Mouse (Mus musculus) adrenal gland (tissue): ENCODE results near the gene Lrrc58.

ENCODE experiments used
- intact Hi-C: fragments of 180-260 bp; cut with DNase I; formaldehyde crosslinking; loops from one replicate; pipeline ENCODE4 v1.15.1; 2025

The Lrrc58 gene

GRCm38 (mm10) chr16:37868506-37869469 is 599 bp downstream of the Lrrc58 start:
- intact Hi-C loops: no loop called here

GRCm38 (mm10) chr16:37869470-37870231 is 1.5 kb downstream of the Lrrc58 start:
- intact Hi-C loops: loop anchor here (10.0 kb wide), 2 partner anchors 185 to 1795 kb away; partner anchors contain the start of genes Ccdc58 and Fam162a

DNA sequence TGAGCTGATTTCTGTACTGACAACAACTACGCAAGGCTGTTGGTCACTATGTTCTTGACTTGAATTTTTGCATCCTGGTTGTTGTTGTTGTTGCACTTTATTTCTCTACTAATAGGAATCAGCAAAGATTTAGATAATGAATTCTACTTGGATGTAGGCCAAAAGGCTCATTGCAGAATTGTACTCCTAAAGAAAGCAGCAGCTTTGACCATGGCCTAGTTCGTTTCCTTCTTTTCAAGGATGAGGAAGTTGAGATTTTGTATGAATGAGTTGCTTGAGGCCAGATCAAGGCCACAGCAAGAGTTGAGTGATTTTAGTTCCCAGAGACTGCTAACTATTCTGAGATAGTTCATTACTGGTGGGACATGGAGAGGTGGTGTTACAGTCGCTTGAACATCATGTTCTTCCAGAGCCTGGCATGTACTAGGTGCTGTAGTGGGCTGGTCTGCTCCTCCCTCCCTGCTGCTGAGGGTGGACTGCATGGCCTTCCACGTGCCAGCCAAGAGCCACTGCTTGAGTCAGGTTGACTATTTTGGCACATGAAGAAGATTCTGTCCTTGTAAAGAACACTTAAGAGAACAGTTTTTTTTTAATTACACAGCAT is 3.0 kb downstream of the Lrrc58 start:
- intact Hi-C loops: loop anchor here (10.0 kb wide), 2 partner anchors 186 to 1796 kb away; partner anchors contain the start of genes Ccdc58 and Fam162a

DNA sequence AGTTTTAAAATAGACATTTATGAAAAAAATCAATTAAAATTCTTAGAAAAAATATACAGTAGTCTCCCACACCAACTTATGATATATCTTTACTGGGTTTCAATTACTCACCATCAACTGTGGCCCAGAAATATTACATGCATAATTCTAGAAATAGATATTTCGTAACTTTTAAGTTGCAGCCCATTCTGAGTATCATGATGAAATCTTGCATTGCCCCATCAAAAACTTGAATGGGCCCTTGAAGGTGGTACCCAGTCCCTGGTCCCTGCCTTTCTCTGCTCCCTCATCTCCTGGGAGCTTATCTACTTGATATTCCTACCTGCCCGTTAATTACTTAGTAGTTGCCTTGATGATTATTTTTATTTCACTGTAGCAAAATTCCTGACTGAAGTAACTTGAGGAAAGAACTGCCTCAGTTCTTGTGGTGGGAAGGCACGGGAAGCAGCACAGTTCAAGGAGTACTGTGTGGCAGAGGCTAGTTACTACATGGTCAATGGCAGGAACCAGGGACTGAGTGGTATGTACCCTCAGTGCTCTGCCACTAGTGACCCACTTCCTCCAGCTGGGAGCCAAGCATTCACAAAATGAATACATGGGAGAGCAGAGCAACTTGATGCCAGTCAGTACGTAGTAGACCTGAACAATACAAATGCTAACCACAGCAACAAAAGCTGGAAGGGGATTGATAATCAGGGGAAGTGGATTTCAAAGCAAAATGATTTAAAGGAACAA is 6.5 kb downstream of the Lrrc58 start:
- intact Hi-C loops: loop anchor here (10.0 kb wide), 2 partner anchors 190 to 1800 kb away; partner anchors contain the start of genes Ccdc58 and Fam162a

- intact Hi-C loops: loop anchor here (10.0 kb wide), 2 partner anchors 193 to 1803 kb away; partner anchors contain the start of genes Ccdc58 and Fam162a
Observed at GRCm38 (mm10) chr16:37877406-37877805, 9.2 kb downstream of the Lrrc58 start.

- intact Hi-C loops: loop anchor here (10.0 kb wide), 2 partner anchors 194 to 1804 kb away; partner anchors contain the start of genes Ccdc58 and Fam162a
Observed at GRCm38 (mm10) chr16:37878951-37879505, 10.8 kb downstream of the Lrrc58 start.

- intact Hi-C loops: loop anchor here (5.0 to 10.0 kb wide), 3 partner anchors 67 to 1805 kb away; partner anchors contain the start of genes Ccdc58 and Fam162a
Observed at GRCm38 (mm10) chr16:37879750-37880419, 11.7 kb downstream of the Lrrc58 start.

GRCm38 (mm10) chr16:37881168-37881567 is 13.0 kb downstream of the Lrrc58 start:
- intact Hi-C loops: loop anchor here (5.0 kb wide), 1 partner anchor 66 kb away; no protein-coding TSS in a partner anchor

DNA sequence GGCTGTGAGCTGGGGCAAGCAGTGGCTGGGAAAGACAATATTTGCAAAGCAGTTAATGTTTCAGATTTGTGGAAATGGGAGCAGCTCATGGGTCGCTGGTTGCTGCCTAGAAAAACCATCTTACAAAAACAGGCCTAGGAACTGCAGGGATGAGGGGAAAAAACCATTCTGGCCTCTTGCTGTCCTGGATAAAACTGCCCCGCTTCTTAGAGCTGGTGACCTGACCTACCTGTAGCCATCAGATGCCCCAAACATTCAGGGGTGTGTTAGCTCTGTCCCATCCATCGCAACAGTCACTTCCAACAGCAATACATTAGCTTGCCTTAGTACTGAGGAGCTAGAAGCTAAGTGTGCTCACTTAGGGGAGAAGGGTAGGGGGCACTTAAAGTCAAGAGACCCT is 20.8 kb downstream of the Lrrc58 start:
- intact Hi-C loops: no loop called here

GRCm38 (mm10) chr16:37892667-37893066 is 24.5 kb downstream of the Lrrc58 start:
- intact Hi-C loops: no loop called here

GRCm38 (mm10) chr16:37893381-37893780 is 25.2 kb downstream of the Lrrc58 start:
- intact Hi-C loops: no loop called here

DNA sequence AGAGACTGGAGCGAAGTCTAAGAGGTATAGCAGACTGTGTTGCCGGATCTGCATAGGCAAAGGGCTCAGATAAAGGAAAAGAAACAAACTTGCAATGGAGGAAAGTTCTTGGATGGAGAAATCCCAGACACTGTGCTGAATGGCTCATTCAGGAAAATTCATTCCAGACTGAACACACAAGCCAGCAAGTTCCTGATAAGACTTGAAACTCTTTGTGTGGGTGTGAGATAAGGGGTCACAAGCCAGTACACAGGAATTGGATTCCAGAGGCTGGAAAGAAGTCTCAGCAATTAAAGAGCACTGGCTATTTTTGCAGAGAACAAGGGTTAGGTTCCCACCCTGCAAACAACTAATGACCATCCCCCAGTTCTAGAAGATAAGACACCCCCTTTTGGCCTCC is 25.8 kb downstream of the Lrrc58 start:
- intact Hi-C loops: no loop called here

DNA sequence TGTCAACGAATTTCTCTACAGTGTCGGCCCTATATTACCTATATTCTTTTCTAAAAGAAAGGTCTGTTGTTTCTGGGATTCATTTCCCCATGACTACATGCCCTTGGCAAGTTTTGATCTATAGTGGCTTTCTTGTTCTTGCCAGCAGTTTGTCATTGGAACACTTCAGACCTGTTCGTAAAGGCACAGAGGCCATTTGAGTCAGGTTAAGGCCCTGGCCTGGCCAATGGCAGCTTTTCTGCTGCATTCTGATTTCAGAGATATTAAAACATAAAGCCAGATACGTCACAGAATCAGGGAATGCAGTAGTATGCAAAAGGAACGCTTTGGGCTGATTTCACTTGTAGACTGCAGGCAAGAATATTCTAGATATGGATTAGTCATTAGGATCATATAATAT is 30.6 kb downstream of the Lrrc58 start:
- intact Hi-C loops: no loop called here

DNA sequence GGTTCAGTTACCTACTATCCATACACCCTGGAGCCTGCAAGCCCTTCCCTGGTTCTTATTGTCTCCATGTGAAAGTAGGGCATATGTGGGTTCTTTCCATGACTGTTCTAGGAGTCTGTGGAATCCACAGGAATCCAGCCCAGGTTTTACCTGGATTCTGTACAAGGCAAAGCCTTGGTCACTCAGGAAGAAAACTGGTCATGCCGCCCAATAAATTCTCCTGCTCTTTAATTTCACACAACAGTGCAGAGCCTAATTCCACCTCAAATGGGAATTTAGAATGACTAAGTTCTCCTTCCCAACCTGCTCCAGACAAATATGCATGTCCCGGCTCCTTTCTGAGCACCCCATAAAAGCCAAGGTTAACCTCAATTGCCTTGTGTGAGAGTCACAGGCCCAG is 31.2 kb downstream of the Lrrc58 start:
- intact Hi-C loops: no loop called here

GRCm38 (mm10) chr16:37901318-37901717 is 33.1 kb downstream of the Lrrc58 start:
- intact Hi-C loops: no loop called here

DNA sequence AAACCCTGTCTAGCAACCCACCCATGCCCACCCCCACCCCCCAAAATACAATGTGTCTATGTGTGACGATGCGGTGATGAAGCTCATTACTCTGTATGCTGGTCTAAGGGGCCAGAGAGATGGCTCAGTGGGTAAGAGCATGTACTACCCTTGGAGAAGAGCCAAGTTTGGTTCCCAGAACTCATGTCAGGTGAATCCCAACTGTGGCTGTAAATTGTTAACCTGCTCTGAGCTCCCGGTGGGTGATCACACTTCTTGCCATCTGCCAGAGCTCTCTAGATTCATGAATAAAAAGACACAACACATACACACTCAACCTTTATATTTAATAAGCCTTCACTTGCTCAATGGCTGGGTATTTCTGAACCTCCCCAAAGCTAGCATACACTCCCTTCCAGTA is 38.3 kb downstream of the Lrrc58 start:
- intact Hi-C loops: no loop called here

DNA sequence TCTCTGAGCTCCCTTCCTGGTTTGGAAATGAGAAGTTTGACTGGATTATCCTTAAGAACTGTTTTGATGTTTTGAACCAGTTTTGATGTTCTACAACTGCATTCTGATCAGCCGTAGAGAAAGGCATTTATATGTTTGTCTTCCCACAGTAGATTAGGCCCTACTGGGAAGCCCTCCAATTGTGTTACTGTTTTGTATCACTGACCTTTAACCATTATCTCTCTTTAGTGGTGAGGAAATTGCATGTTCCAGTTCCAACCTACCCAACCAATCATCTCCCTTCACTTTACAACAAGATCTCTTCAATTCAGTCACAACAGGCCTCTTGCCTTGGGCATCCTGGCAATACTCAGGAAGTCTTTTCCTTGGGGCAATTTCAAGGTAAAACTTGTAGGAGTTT is 42.9 kb downstream of the Lrrc58 start:
- intact Hi-C loops: no loop called here

DNA sequence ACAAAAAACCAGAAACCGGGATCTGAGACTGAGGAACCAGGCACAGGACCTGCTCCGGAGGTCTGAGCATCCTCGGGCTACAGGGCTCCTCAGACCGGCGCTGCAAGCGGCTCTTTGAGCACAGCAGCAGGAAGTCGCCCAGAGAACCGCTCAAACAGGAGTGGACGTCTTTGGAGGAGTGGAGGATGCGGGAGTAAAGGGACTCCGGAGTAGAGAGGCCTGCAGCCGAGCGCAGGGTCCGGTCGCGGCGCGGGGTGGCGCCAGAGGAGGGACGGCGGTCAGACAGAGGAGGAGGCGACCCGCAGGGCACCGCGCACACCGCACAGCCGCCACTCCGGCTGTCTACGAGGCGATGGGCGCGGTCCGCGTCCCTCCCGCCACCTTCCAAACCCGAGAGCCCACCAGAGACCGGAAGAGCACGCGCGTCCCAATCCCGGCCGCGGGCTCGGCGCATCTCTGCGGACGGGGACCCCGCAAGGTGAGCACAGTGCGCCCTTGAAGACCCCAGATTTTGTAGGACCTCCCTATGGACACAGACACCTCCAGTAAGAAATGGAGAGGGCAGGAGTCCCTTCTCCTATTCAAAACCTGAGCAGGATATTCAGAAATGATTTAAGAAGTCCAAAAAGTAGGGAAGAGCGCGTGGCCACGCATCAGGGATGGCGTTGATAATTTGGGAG is 48.1 kb downstream of the Lrrc58 start, which contains the start of gene Gpr156:
Gene Gpr156, plus strand, starts transcription at position 359 of the 680 bp plus-strand sequence.
- intact Hi-C loops: no loop called here

DNA sequence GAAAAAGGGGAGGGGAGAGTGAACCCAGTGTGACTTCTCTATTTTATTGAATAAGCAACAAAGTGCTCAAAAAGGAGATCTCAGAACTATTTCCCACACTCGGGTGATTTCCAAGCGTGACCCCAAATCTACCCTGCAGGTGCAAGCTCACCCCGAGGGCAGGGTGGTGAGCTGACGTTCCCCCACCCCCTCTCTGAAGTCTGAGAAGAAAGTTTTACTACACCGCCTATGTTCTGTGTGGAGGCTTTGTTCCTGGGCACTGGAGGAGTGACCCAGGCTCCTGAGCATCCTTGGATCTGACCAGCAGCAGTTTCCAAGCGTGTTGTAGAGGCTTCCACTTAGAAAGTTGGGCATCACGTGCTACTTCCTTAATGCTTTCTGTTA is 48.6 kb downstream of the Lrrc58 start:
- intact Hi-C loops: no loop called here
